Mouse (Mus musculus) common myeloid progenitor, adult 5-6 weeks (primary cell): ENCODE data around the gene Mast4. TPM values are rescaled to one million over a fixed set of nuclear protein-coding genes. Genes with fewer than 3 reads are reported as not detected.

Experiments used
- ATAC-seq: replicated peaks from 2 replicates; pipeline ENCODE4 v1.8.0; 2016; ENCODE audit warnings: low read depth, mild to moderate bottlenecking, moderate TSS enrichment, inconsistent platforms; ENCODE audit not compliant: poor library complexity, severe bottlenecking
- total RNA-seq: library from RNA; stranded (forward); fragments of 200-1000, 187-1606 nt; gene quantifications from 2 replicates; pipeline ENCODE4 v1.2.3, GENCODE M21; 2017

Gene Mast4
- total RNA-seq, 1 experiment from 2014 or later: 19.1 TPM

DNA sequence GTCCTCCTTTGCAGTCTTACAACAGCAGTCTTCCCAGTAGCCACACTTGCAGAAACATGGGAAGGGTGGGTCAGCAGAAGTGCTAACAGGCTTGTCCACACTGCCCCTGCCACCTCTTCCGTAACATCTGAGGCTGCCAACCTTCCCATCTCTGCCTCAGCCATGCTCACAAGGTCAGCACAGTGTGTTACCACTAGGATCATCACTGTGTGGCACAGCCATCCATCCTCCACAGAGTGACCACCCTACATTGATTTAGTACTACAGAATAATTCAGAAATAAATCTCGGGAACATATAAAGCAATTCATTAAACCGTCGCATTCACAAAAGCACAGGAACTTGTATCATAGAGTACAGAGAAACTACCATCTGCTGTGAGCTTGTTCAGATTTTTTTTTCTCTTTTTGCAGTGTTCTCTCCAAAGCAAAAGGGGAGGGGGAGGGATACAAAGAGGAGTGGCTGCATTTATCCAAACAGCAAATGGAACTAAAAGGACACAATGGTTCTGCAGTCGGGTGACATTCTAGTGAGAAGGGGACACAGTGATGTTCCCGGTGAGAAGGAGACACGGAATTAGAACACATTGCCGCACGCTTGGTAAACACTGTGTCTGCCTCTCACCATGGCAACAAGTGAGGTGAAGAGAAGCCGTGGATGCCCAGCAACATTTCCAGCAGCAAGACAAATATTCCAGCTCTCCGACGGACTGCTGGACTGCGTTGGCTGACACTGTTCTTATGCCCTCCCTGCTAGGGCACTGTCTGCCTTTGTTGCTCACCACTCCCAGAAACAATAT is 388.1 kb downstream of the Mast4 start:
- no peak for ATAC-seq

DNA sequence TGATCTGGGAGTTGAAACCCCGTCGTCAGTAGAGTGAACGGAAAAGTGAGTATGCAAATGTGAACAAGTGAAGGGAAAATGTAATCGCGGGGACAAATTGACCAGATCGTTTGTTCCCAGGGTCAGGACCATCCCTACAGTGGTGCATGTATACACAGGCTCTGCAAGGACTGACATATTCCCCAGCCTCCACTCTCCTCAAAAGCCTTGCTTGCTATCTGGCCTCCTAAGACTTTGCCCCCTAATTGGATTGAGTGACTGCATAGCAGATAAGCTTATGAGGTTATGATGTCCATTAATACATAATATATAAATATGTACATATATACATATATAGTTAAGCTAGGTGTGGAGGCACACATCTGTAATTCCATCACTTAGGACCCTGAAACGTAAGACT is 388.8 kb downstream of the Mast4 start:
- ATAC-seq: no peak

DNA sequence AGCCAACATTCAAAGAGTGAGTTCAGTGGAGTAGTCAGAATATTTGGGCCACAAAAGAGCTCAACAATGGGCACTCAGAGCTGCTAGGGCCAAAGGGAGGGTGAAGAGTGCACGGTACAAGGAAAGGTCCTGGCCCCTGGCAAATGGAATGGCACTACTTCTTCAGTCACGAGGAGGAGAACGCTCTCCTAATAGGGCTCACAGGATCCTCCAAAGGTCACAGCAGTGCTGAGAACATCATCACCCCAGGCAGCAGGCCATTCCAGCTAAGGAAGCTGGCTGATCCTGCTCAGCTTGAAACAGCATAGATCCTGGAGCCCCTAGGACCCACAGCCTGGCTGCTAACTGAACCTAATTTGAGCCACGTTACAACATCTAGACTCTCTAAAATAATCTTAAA is 389.8 kb downstream of the Mast4 start:
- ATAC-seq: no peak

DNA sequence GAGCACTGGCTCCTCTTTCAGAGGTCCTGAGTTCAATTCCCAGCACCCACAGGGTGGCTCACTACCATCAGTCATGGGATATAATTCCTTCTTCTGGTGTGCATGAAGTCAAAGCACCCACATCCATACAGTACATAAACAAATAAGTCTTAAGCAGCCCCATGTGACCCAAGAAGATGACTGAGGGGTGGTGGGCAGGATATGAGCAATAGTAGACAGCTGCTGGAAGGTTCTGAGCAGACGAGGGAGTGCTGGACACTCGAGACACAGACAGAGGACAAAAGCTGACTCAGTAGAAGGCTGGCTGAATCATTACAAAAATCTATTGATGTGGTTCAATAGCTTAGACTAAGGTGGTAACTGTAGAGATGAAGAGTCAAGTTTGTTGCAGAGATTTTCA is 391.7 kb downstream of the Mast4 start:
- ATAC-seq: no peak

DNA sequence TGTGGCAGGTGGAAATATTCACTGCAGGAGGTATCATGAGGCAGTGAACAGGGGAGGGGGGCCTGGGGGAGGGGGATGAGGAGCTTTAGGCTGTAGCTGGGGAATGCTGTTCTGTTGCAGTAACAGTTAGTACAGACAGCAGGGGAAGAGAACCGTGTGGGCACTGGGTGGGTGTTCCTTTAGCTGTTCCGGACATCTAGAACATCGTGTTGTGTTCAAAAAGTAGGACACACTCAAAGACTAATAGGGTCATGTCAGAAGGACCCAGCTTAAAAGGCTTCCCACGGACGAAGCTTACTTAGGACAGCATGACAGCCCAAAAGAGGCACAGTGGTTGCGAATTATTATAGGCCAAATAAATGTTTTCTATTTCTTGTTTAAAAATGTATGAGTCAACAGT is 393.8 kb downstream of the Mast4 start:
- no peak for ATAC-seq

DNA sequence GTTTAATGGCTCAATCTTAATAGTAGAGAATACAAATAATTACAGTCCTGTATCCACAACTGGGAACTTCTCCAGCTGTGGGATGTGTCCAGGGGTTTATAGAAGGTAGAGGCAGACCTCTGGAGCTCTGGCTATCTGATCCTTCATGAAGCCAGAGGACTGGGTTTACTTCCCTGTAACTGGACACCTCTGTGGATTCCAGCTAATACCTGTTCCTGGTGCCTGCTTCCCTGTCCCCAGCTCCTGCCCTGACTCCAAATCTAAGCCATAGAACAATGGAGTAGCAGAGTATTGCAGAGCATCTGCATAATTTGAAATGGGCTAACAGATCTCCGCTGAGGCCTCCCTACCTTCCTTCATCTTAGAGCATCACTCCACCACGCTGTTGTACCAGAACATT is 398.1 kb downstream of the Mast4 start:
- no peak for ATAC-seq

DNA sequence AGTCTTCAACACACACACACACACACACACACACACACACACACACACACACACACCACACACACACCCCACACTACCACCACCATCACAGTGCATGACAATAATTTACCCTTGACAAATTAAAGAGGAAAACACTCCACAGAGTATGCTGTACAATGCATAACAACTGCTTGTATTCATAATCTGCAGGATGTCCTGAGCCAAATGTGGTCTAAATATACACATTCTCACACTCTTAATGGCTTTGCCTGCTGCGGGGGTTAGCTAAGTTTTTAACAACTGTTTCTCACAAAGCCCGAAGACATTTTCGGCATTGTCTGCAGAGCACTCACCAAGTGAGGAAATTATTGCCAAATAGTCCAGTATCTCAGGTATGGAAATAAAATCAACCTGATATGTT is 398.5 kb downstream of the Mast4 start:
- ATAC-seq: no peak

DNA sequence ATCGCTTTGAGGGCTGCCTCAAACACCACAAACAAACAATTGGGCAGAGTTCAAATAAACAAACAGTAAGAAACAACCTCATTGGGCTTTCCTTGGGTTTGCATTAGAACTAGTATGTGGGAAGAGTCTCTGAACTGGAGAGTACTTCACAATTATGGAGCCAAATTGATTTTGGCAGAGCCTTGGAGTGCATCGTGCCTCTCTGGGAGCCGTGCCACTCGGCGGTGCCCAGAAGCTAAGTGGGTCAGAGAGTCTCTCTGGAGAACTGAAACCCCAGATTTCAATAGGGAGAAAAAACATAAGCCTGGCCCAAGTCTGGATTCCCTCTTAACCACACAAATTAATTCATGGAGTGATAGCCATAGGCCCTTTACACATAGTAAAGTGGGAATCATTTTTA is 400.6 kb downstream of the Mast4 start:
- ATAC-seq: no peak

DNA sequence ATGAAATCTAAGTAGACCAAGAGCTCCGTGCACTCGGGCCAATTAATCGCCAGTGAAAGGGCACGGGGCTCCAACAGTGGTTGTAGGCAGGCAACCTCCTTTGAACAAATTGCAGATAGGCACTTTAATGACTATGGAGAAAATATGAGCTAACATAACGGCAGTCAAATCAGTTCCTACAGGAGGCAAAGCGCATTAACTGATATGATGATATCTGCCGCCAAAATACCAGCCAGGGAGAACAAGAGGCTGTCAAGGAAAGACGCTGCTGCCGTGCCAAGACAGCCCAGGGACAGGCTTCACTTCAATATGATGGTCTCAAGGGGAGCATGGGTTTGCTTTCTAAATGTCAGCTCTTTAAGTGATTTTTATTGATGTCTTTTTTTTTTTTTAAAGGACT is 401.9 kb downstream of the Mast4 start:
- ATAC-seq: no peak

DNA sequence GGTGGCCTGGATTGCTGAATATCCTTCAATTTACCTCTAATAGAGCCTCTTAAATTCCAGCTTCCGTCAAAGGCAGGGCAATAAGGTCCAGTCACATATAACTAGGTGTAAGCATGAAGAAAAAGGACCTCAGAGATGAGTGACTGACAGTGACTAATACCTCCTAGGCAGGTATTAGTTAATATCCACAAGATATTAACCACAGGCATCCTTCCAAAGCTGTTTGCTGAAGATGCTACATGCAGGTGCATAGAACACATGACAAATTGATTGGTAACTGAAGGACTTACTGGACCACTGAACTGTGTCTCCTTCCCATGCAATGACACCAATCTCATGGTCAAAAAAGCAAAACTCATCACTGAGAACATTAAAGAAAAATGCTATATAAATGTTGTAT is 402.3 kb downstream of the Mast4 start:
- ATAC-seq: no peak

DNA sequence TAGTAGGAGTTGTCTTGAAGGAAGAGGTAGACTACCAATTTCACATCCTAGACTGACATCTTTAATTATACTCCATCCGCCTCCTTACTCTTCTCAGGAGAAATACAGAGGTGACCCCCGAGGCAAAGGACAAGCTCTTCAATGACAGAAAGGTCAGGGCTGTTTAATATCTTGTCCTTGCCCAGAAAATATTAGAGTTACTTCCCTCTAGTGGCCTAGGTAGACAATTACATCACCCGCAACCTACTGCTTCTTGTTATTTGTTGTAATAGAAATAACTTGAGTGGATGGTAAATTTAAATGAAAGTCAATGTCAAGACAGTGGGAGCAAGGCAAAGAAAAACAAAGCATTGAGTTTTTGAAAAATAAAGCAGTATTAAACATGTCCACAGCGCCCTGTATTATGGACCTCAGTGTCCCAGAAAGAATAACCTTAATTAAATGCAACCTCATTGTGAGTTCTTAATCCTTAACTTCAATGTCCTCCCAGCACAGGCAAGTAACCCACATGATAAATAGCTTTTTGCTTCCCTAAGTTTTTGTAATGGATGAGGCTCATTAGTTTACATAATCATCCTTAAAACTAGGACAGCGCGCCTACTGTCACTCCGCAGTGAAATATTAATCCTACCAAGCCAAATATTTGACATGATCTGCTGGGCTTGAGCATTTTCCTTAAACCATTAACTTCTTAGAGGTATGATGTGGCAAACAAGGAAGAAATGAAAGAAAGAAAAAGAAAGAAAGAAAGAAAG is 408.3 kb downstream of the Mast4 start:
- peak; percentile 50; the same call in 1 of the 2 replicates for ATAC-seq

DNA sequence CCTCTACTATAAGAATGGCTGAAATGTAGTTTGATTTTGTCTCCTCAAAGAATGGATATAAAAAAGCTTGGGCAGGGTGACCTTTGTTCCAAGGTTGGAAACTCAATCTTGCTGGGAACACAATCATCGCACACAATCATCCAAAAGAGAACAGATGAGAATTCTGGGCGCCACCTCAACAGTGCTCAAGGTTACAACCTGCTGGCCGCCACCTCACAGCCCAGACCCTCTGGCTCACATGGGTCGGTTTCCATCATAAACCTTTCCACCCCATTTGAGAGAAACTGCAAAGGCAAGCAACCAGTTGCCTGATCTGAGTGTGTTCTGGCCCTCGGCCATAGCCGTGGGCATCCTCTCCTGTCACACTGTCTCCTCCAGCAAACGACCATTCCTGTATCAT is 414.6 kb downstream of the Mast4 start:
- no peak for ATAC-seq

DNA sequence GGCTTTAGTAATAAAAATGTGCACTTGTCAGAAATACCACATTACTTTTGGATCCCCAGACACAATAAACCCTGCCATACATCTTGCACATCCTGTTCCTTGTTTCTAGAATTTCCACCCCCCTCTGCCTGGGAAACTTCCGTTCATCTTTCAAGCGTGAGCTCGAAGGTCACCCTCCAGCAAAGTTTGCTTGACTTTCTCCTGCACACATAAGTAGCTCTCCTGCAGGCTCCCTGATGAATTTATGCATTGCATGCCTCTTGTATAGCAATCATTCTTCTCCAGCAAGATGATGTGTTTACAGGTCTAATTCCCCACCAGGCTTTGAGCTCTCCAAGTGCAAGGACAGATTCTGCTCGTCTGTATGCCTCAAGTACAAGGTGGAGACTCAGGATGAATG is 415.7 kb downstream of the Mast4 start:
- peak; percentile 18; the same call in 1 of the 2 replicates for ATAC-seq

DNA sequence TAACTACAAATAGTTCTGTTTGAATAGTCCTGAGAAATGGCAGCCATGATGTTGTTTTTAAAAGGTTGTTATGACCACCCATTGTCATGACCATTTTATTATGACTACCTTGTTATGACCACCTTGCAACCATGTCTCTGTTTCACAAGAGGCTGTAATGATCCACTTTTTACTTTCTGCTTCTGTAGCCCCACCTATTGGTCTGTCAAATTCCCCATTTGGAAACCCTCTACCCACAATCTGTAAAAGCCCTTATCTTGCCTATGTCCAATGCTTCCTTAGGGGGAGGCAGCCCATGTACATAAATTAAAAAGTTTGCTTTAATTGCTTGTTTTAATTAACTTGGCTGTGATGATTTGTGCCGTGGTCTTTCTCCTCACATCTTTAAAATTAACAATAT is 419.0 kb downstream of the Mast4 start:
- ATAC-seq: no peak

DNA sequence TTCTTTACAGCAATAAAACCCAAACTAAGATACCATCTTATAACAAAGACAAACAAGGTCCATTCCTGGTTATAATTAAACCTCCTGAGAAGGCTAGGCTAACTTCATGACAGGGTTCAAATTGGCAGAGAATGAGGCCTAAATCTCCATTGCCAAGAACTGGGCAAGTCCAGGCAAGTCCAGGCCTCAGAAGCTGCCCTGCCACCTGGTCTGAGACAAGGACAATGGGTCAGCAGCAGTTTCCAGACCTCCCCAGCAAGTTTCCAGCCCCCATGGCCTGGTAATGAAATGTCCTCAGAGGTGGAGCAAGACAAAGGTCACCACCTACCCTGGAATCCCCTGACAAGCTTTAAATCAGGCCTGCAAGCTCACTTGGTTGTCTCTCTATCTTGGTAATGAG is 419.5 kb downstream of the Mast4 start:
- ATAC-seq: no peak

DNA sequence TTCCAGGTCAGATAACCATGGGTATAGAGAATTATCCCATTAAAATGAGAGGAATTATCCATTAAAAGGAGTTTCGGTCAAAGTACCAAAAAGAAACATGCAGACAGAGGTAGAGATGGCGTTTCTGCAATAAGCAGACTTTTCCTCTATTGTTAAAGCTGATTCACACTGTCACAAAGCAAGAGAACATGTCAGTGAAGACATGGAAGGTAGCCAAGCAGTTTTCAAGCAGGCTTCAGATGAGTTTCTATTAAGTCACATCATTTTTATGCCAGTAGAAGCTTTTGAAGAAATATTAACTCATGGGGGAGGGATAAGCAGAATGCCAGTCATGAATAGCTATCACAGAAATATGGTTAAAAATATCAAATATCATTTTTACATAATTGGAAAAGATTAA is 420.4 kb downstream of the Mast4 start:
- ATAC-seq: no peak

DNA sequence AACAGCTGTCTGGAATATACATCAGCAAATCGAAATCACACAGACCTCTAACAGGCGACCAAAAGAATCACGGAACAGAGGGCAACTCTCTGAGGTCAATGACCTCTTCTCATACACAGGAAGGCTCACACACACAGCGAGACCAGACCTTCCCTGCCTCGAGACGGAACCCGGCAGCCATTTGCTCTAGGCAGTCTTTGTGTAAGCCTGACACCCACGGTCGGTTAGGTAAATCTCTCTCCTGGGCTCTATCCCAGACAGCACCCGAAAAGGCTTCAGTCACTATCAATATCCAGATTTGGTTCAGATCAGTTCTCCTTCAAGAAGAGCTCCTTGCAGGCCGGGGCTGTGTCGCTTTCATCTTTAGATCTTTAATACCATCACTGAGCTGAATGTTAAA is 421.4 kb downstream of the Mast4 start:
- no peak for ATAC-seq

DNA sequence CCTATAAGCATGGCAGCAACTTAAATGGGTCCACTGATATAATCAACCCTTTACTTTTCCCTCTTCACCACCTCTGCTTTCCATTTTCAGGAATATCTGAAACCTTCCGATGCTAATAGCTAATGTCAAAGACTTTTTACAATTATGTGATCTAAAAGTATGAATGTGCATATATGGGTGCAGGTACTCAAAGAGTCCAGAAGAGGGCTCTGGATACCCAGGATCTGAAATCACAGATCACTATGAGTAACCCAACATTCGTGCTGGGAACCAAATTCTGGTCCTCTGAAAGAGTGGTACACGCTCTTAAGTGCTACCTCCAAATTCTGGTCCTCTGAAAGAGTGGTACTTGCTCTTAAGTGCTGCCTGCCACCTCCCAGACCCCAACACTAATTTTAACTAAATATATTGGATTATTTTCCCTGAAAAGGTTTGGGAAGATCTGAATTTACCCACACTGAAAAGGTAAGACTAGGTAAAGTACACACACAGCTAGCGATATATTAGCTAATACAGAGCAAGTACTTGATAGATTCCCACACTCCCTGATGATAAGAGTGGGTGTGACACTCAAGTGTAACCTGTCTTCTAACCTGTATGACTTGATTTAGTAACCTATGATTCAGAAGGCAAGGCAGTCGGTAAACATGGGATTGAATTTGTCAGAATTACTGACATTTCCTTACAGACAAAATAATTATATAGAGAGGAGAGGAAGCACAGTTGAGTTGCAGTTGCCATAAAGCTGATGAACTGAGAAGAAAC is 424.5 kb downstream of the Mast4 start:
- no peak for ATAC-seq

DNA sequence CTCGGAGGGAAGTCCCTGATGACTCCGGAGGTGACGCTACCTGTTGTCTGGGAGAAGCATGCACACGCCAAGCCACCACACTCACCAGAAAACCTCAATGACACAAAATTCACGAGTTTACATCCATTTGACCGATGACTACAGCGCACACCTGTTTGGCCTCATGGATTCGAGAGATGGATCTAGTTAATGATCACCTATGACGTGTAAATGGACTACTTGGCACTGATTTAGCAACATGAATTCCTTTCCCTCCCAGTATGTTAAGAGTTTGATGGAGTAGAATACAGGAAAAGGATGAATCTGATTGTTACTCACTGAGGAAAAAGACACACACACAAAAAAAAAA is 427.7 kb downstream of the Mast4 start:
- no peak for ATAC-seq

DNA sequence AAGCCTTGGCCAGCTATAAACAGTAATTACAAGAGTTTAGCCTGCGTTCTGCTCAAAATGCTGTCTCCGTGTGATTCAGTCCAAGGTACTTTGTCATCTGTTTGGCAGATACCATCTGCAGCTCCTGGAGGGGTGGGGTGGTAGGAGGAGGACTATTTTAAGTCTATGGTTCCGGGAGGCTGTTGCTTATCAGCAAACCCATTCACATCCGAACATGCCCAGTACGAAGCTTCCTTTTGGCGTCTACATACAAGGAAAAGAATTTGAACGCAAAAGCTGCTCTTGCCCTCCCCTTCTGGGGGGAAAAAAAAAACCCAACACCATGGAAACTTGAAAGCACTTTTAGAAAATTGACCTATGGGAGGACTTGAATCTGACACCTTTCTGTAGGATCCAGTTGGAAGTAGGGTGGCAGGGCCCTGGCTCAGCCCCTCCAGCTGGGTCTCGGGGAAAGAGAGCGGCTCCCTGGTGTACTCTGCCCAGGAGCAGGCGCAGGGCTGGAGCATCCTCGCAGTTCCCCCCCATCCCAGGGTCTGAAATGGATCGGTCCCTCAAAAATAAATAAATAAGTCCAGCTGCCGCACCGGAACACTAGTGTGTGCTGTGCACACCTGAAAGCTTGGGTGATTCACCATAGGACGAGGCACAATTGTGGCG is 428.2 kb downstream of the Mast4 start:
- ATAC-seq: peak; percentile 91
